Mouse (Mus musculus) c-Kit-positive CD71-positive TER-119-positive erythroid progenitor cells, embryonic 14.5 days (primary cell): ENCODE measurements around the gene Kmt5a.

Source experiments
- DNase-seq: peaks from one replicate; pipeline ENCODE4 v3.0.0-alpha.2; 2013; ENCODE audit warnings: low spot score

Gene Kmt5a

GRCm38 (mm10) chr5:124439447-124440093, at the start of gene Kmt5a:
Gene Kmt5a (plus strand): TSS chr5:124439930.
- DNase-seq = peak; percentile 96

GRCm38 (mm10) chr5:124392412-124392811, 47.3 kb upstream of the Kmt5a start:
- DNase-seq = no peak

GRCm38 (mm10) chr5:124393726-124394125, 46.0 kb upstream of the Kmt5a start:
- DNase-seq = no peak

GRCm38 (mm10) chr5:124410808-124411207, 28.9 kb upstream of the Kmt5a start:
- no peak for DNase-seq

GRCm38 (mm10) chr5:124412163-124412562, 27.6 kb upstream of the Kmt5a start:
- no peak for DNase-seq

GRCm38 (mm10) chr5:124418903-124419302, 20.8 kb upstream of the Kmt5a start:
- DNase-seq = peak; percentile 46

- DNase-seq = no peak
These were observed 17.9 kb upstream of the Kmt5a start for GRCm38 (mm10) chr5:124421786-124422185.

GRCm38 (mm10) chr5:124424200-124424722, 15.5 kb upstream of the Kmt5a start:
- DNase-seq = no peak

- no peak for DNase-seq
These were observed 14.9 kb upstream of the Kmt5a start for GRCm38 (mm10) chr5:124424723-124425411.

- peak; percentile 91 for DNase-seq
These were observed 14.1 kb upstream of the Kmt5a start, which contains the start of gene Sbno1 for GRCm38 (mm10) chr5:124425412-124426259. Gene Sbno1 (minus strand): TSS chr5:124426001.

- DNase-seq = no peak
These were observed 13.2 kb upstream of the Kmt5a start for GRCm38 (mm10) chr5:124426475-124427071.

GRCm38 (mm10) chr5:124432398-124433012, 7.2 kb upstream of the Kmt5a start:
- DNase-seq = peak; percentile 58

GRCm38 (mm10) chr5:124433048-124433447, 6.7 kb upstream of the Kmt5a start:
- no peak for DNase-seq

- no peak for DNase-seq
These were observed 1.5 kb upstream of the Kmt5a start for GRCm38 (mm10) chr5:124438229-124438628.

- no peak for DNase-seq
These were observed 984 bp upstream of the Kmt5a start for GRCm38 (mm10) chr5:124438746-124439145.

GRCm38 (mm10) chr5:124440094-124440701, 468 bp downstream of the Kmt5a start:
- DNase-seq = peak; percentile 58

- no peak for DNase-seq
These were observed 2.9 kb downstream of the Kmt5a start for GRCm38 (mm10) chr5:124442628-124443027.

- DNase-seq = no peak
These were observed 4.5 kb downstream of the Kmt5a start for GRCm38 (mm10) chr5:124444208-124444607.

- DNase-seq = peak; percentile 59
These were observed 5.2 kb downstream of the Kmt5a start for GRCm38 (mm10) chr5:124444661-124445561.
